Mouse (Mus musculus): ENCODE measurements around the gene Slc16a5. TPM values are rescaled to one million over a fixed set of nuclear protein-coding genes. Genes with fewer than 3 reads are reported as not detected.

The Slc16a5 gene
- 0.06 TPM in 1 of 2 replicates, not detected in the other for polyA plus RNA-seq (2015; fragmentation: Nextera tagmentation; extraction: Ambion mirVana)

DNA sequence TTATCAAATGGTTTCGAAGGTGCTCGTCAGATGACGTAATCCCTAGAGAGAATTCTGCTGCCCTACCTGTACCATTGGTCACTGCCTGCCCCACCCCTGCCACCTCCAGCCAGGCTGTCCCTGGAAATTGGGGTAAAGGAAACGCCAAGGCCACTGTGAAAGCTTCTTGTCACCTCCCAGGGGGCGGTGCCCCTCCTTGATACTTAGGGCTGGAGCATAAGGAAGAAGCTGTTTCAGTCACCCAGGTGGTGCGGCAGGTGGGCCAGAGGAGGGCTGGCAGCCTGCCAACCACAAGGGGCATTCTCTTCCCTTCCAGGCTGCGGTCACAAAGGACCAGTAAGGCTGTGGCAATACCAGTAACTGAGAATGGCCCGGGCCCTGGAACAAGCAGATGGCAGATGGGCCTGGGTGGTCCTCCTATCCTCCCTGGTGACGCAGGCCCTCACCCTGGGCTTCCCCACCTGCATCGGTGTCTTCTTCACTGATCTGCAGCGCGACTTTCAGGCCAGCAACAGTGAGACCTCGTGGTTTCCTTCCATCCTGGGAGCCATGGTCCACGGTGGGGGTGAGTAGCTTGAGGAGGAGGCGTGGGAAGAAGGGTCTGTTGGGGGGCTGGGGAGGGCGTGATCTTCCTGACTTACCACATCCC lies at the start of gene Slc16a5:
Gene Slc16a5 (plus strand): TSS at position 232 of the 649 bp plus-strand sequence.
- Histone ChIP-seq H3K4me2 (no peak within 1 kb of the TSS), H3K36me3 (no peaks in the 10 kb centered on the region), H3K4me3 (replicated peaks) (no peak within 1 kb of the TSS), H3K9ac (no peak within 1 kb of the TSS), H3K4me1 (replicated peaks) (peaks cover 7% of the 10 kb centered on the region), H3K9me3 (replicated peaks) (no peaks in the 10 kb centered on the region), H3K27ac (no peak within 1 kb of the TSS), H3K27me3 (peaks cover 19% of the 10 kb centered on the region; the same call in 1 of the 2 replicates)
- WGBS (ENCODE audit: insufficient replicate concordance): 64% methylated on average over 16 of the region's 16 CpGs
- DNase-seq (no peak), ATAC-seq (ENCODE audit: low read depth) (no peak)

- Histone ChIP-seq H3K9me3 (replicated peaks) (no peaks in the 10 kb centered on the region), H3K4me1 (replicated peaks) (peaks cover 42% of the 10 kb centered on the region), H3K4me3 (replicated peaks) (peak within 1 kb of the TSS; percentile 94), H3K4me2 (peak within 1 kb of the TSS; percentile 98), H3K27me3 (no peaks in the 10 kb centered on the region), H3K36me3 (peaks cover 42% of the 10 kb centered on the region), H3K27ac (peak within 1 kb of the TSS; percentile 87), H3K9ac (peak within 1 kb of the TSS; percentile 97)
- ATAC-seq (ENCODE audit: low read depth): peak; percentile 97
- under 1% methylated on average over 55 of the region's 56 CpGs for WGBS (ENCODE audit: insufficient replicate concordance)
- peak; percentile 92 for DNase-seq
These were observed 42.6 kb upstream of the Slc16a5 start, which contains the start of the genes Atp5h and Kctd2 for GRCm38 (mm10) chr11:115419531-115420237. Gene Atp5h, minus strand, starts transcription at chr11:115419962. Gene Kctd2, plus strand, starts transcription at chr11:115420128.

GRCm38 (mm10) chr11:115420336-115421190 lies 41.7 kb upstream of the Slc16a5 start:
- WGBS (ENCODE audit: insufficient replicate concordance): 2% methylated on average over 44 of the region's 45 CpGs

GRCm38 (mm10) chr11:115421328-115421727 lies 40.9 kb upstream of the Slc16a5 start:
- Histone ChIP-seq H3K9ac (peak overlapping the region; percentile 97; the same call in 1 of the 2 replicates), H3K4me3 (replicated peaks) (peak overlapping the region; percentile 94), H3K4me2 (peak overlapping the region; percentile 98), H3K36me3 (peaks cover 26% of the 10 kb centered on the region), H3K27me3 (no peaks in the 10 kb centered on the region), H3K4me1 (replicated peaks) (peaks cover 42% of the 10 kb centered on the region), H3K9me3 (replicated peaks) (no peaks in the 10 kb centered on the region), H3K27ac (no peak overlapping the region)
- ATAC-seq (ENCODE audit: low read depth): no peak
- DNase-seq: no peak
- whole genome bisulfite sequencing (ENCODE audit: insufficient replicate concordance): 50% methylated on average over 1 of the region's 1 CpGs

More at GRCm38 (mm10) chr11:115420336-115421190, 41.7 kb upstream of the Slc16a5 start:
- ATAC-seq (ENCODE audit: low read depth): peak; percentile 71
- Histone ChIP-seq H3K4me2 (peak overlapping the region; percentile 98), H3K9ac (peak overlapping the region; percentile 97), H3K9me3 (replicated peaks) (no peaks in the 10 kb centered on the region), H3K4me3 (replicated peaks) (peak overlapping the region; percentile 94), H3K27me3 (no peaks in the 10 kb centered on the region), H3K4me1 (replicated peaks) (peaks cover 42% of the 10 kb centered on the region), H3K36me3 (peaks cover 33% of the 10 kb centered on the region), H3K27ac (peak overlapping the region; percentile 87)
- DNase-seq: peak; percentile 57

GRCm38 (mm10) chr11:115421972-115422371 lies 40.3 kb upstream of the Slc16a5 start:
- Histone ChIP-seq H3K4me3 (replicated peaks) (no peak overlapping the region), H3K4me1 (replicated peaks) (peaks cover 39% of the 10 kb centered on the region), H3K36me3 (peaks cover 19% of the 10 kb centered on the region), H3K4me2 (no peak overlapping the region), H3K27ac (no peak overlapping the region), H3K9me3 (replicated peaks) (no peaks in the 10 kb centered on the region), H3K9ac (no peak overlapping the region), H3K27me3 (no peaks in the 10 kb centered on the region)
- ATAC-seq (ENCODE audit: low read depth) (no peak), DNase-seq (no peak)
- WGBS (ENCODE audit: insufficient replicate concordance): 88% methylated on average over 16 of the region's 16 CpGs

- no peaks in the 10 kb centered on the region for H3K27me3 ChIP-seq
- H3K4me2 ChIP-seq: no peak overlapping the region
- no peak overlapping the region for H3K4me3 ChIP-seq (replicated peaks)
- H3K9ac ChIP-seq: no peak overlapping the region
- H3K4me1 ChIP-seq (replicated peaks): peaks cover 37% of the 10 kb centered on the region
- H3K9me3 ChIP-seq (replicated peaks): no peaks in the 10 kb centered on the region
- H3K27ac ChIP-seq: no peak overlapping the region
- ATAC-seq (ENCODE audit: low read depth) (no peak), DNase-seq (no peak)
- peaks cover 16% of the 10 kb centered on the region for H3K36me3 ChIP-seq
- WGBS (ENCODE audit: insufficient replicate concordance): 65% methylated on average over 3 of the region's 3 CpGs
These were observed 39.2 kb upstream of the Slc16a5 start for GRCm38 (mm10) chr11:115423091-115423490.

- Histone ChIP-seq H3K4me2 (no peak overlapping the region), H3K9ac (no peak overlapping the region), H3K36me3 (peaks cover 21% of the 10 kb centered on the region), H3K9me3 (replicated peaks) (no peaks in the 10 kb centered on the region), H3K4me1 (replicated peaks) (peaks cover 32% of the 10 kb centered on the region), H3K27ac (no peak overlapping the region), H3K27me3 (no peaks in the 10 kb centered on the region), H3K4me3 (replicated peaks) (no peak overlapping the region)
- DNase-seq: no peak
- 80% methylated on average over 7 of the region's 7 CpGs for WGBS (ENCODE audit: insufficient replicate concordance)
- no peak for ATAC-seq (ENCODE audit: low read depth)
These were observed 37.6 kb upstream of the Slc16a5 start for GRCm38 (mm10) chr11:115424666-115425065.

DNA sequence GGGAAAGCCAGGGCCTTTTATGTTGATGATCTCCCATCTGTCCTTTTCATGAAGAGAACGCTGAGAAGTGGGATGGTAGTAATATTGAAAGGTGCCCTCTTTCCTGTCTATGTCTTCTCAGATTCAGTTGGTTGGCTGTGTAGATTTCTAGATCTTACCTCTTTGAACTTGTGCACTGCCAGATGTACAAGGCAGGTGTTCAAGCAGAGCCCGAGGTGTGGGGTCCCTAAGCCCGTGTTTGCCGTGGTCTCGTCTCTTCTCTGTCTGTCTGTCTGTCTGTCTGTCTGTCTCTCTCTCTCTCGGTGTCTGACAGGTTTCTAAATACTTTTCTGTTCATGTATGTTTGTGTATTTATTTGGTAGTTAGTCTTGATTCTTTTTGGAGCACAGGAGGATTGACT lies 36.6 kb upstream of the Slc16a5 start:
- Histone ChIP-seq H3K4me3 (replicated peaks) (no peak overlapping the region), H3K4me2 (no peak overlapping the region), H3K27ac (no peak overlapping the region), H3K36me3 (peaks cover 31% of the 10 kb centered on the region), H3K27me3 (no peaks in the 10 kb centered on the region), H3K9me3 (replicated peaks) (no peaks in the 10 kb centered on the region), H3K9ac (no peak overlapping the region), H3K4me1 (replicated peaks) (peaks cover 29% of the 10 kb centered on the region)
- WGBS (ENCODE audit: insufficient replicate concordance): 73% methylated on average over 6 of the region's 6 CpGs
- no peak for DNase-seq
- no peak for ATAC-seq (ENCODE audit: low read depth)

- H3K4me2 ChIP-seq: no peak overlapping the region
- peak; percentile 46; the same call in 1 of the 2 replicates for ATAC-seq (ENCODE audit: low read depth)
These were observed 34.6 kb upstream of the Slc16a5 start for GRCm38 (mm10) chr11:115427482-115428331.

GRCm38 (mm10) chr11:115429307-115429706 lies 33.0 kb upstream of the Slc16a5 start:
- H3K4me2 ChIP-seq: no peak overlapping the region
- peaks cover under 1% of the 10 kb centered on the region; the same call in 1 of the 2 replicates for H3K27me3 ChIP-seq
- 82% methylated on average over 7 of the region's 7 CpGs for WGBS (ENCODE audit: insufficient replicate concordance)
- DNase-seq (no peak), ATAC-seq (ENCODE audit: low read depth) (no peak)
- no peaks in the 10 kb centered on the region for H3K9me3 ChIP-seq (replicated peaks)
- H3K27ac ChIP-seq: no peak overlapping the region
- H3K9ac ChIP-seq: no peak overlapping the region
- no peak overlapping the region for H3K4me3 ChIP-seq (replicated peaks)
- peaks cover 40% of the 10 kb centered on the region for H3K36me3 ChIP-seq
- H3K4me1 ChIP-seq (replicated peaks): peaks cover 21% of the 10 kb centered on the region

More at GRCm38 (mm10) chr11:115427482-115428331, 34.6 kb upstream of the Slc16a5 start:
- H3K4me3 ChIP-seq (replicated peaks): no peak overlapping the region
- H3K27ac ChIP-seq: 0 out of 2 replicates have a peak overlapping the region, but pooled peaks have one; percentile 13
- peaks cover 41% of the 10 kb centered on the region for H3K36me3 ChIP-seq
- no peaks in the 10 kb centered on the region for H3K27me3 ChIP-seq
- DNase-seq: peak; percentile 55
- no peaks in the 10 kb centered on the region for H3K9me3 ChIP-seq (replicated peaks)
- peaks cover 21% of the 10 kb centered on the region for H3K4me1 ChIP-seq (replicated peaks)
- H3K9ac ChIP-seq: no peak overlapping the region
- 43% methylated on average over 20 of the region's 20 CpGs for WGBS (ENCODE audit: insufficient replicate concordance)
